Mouse (Mus musculus): ENCODE data around the gene Prpf8.

GRCm38 (mm10) chr11:75521609-75522008 is 35.0 kb downstream of the Prpf8 start:
- TF ChIP-seq CTCF (IDR thresholded peaks at IDR 0.05) (no peak), POLR2A (IDR thresholded peaks at IDR 0.05; ENCODE audit: insufficient read depth, low read depth, low read length) (no peak)
